Mouse (Mus musculus) CD8-positive naive resting alpha-beta T cell, adult 57 days (primary cell): ENCODE results near the gene Rab36. TPM values are rescaled to one million over a fixed set of nuclear protein-coding genes. Genes with fewer than 3 reads are reported as not detected.

ENCODE experiments used
- total RNA-seq: library from RNA; stranded (reverse); gene quantifications from one replicate; pipeline ENCODE4 v1.2.4, GENCODE M21; 2023

Gene Rab36
- 0.52 TPM for total RNA-seq

GRCm38 (mm10) chr10:75036883-75037379 lies at the start of gene Rab36:
Gene Rab36 (plus strand): TSS chr10:75037058.

DNA sequence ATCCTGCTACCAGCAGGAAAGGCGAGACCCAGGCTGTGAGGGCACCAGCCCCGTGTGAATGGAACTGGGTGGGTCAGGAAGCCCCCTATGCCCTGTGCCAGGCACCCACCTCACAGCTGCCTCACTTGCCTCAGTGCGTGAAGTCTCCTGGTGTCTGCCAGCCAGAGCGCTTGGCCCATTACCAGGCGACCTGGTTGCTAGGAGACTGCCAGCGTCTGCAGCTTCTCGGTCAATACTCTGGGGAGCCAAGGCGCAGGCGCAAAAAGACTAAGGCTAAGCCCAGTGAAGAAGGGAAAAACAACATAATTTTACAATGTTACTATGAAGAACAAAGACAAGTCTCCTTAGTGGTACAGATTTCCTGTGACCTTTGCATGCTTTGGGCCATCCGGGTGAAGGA lies 4.5 kb upstream of the Rab36 start, which contains the start of gene Rsph14:
Gene Rsph14, minus strand, starts transcription at position 192 of the 400 bp plus-strand sequence.

DNA sequence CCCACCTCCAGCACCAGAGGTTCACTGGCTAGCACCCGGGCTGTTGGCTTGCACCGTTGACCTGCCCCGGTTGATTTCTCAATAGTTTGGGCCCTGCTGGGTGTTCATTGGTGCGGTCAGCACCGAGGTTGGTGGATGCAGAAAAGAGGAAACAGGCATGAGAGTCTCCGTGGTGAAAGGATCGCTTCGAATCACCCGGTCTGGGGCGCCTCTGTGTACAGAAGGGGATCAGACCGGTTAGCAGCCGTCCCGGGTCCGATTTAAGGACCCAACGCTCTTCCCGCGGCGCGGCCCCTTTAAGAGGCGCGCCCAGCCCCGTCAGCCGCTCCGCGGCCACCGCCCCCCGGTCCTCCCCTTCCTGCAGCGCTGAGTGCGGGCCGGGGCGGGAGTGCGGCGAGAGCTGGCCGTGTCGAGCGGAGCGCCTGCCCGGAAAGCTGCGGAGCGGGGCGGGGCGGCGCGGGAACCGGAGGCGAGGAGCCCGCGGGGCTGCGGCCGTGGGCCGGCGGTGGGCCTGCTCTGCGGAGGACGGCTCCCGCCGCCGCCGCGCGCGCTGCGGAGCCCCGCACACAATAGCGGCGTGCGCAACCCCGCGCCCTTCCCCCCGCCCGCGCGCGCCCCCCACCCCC lies 23.5 kb downstream of the Rab36 start, which contains the start of gene Bcr:
Gene Bcr, plus strand, starts transcription at position 376 of the 626 bp plus-strand sequence.

Other genes with a start within 250 kb of the Rab36 start
- gene Gnaz, start 69.9 kb upstream of the Rab36 start, total RNA-seq, result not detected
- gene Rsph14, start 4.5 kb upstream of the Rab36 start, total RNA-seq, result not detected
- gene Bcr, start 23.5 kb downstream of the Rab36 start, total RNA-seq, result 20.5 TPM
- 59.3 TPM for gene Specc1l, start 175.0 kb downstream of the Rab36 start, total RNA-seq